Mouse (Mus musculus) embryonic fibroblast, embryonic 13.5 days (primary cell): ENCODE measurements around the gene Lrguk. TPM values are rescaled to one million over a fixed set of nuclear protein-coding genes. Genes with fewer than 3 reads are reported as not detected.

ENCODE experiments used
- H3K27ac ChIP-seq: 2 replicates; pipeline ENCODE4 v1.5.1; 2012; ENCODE audit warnings: low read length, control low read depth, inconsistent platforms; ENCODE audit not compliant: insufficient read depth
- H3K4me1 ChIP-seq: 2 replicates; pipeline ENCODE4 v1.6.1; 2011; ENCODE audit warnings: low read length; ENCODE audit not compliant: control insufficient read depth, insufficient read depth
- H3K4me3 ChIP-seq: 2 replicates; pipeline ENCODE4 v1.5.1; 2011; ENCODE audit warnings: mild to moderate bottlenecking, control low read depth, low read length; ENCODE audit not compliant: insufficient read depth
- CTCF ChIP-seq: IDR thresholded peaks from 2 replicates; pipeline ENCODE4 v1.5.1; 2011; ENCODE audit warnings: mild to moderate bottlenecking, control low read depth, low read length, moderate library complexity, borderline replicate concordance; ENCODE audit not compliant: insufficient read depth
- POLR2A ChIP-seq: IDR thresholded peaks from 2 replicates; pipeline ENCODE4 v1.6.1; 2011; ENCODE audit warnings: low read depth, mild to moderate bottlenecking, control low read depth, low read length, moderate library complexity
- polyA plus RNA-seq: library from polyadenylated mRNA; stranded (reverse); fragments of >200 nt; gene quantifications from 2 replicates; pipeline ENCODE4 v1.2.4, GENCODE M21; 2011; ENCODE audit warnings: low read depth; ENCODE audit not compliant: missing spikeins, insufficient read length

The Lrguk gene
- polyA plus RNA-seq, 1 experiment = 0.63 TPM

GRCm38 (mm10) chr6:34096905-34097304 is 67.7 kb downstream of the Lrguk start:
- no peaks in the 10 kb centered on the region for H3K4me1 ChIP-seq
- H3K4me3 ChIP-seq = no peak overlapping the region
- no peak for TF ChIP-seq CTCF
- no peak for TF ChIP-seq POLR2A
- no peak overlapping the region for H3K27ac ChIP-seq

- Histone ChIP-seq H3K4me1 (no peaks in the 10 kb centered on the region), H3K4me3 (no peak overlapping the region), H3K27ac (no peak overlapping the region)
- TF ChIP-seq CTCF (no peak), POLR2A (no peak)
These were observed 70.5 kb downstream of the Lrguk start for GRCm38 (mm10) chr6:34099725-34100124.

GRCm38 (mm10) chr6:34101531-34102396 is 72.5 kb downstream of the Lrguk start:
- TF ChIP-seq CTCF = no peak
- no peak for TF ChIP-seq POLR2A

GRCm38 (mm10) chr6:34103251-34103920 is 74.1 kb downstream of the Lrguk start:
- Histone ChIP-seq H3K27ac (no peak overlapping the region), H3K4me1 (no peaks in the 10 kb centered on the region), H3K4me3 (no peak overlapping the region)
- no peak for TF ChIP-seq POLR2A
- no peak for TF ChIP-seq CTCF

More at GRCm38 (mm10) chr6:34101531-34102396, 72.5 kb downstream of the Lrguk start:
- Histone ChIP-seq H3K27ac (no peak overlapping the region), H3K4me1 (no peaks in the 10 kb centered on the region), H3K4me3 (no peak overlapping the region)

GRCm38 (mm10) chr6:34110571-34110970 is 81.3 kb downstream of the Lrguk start:
- no peak overlapping the region for H3K27ac ChIP-seq
- no peaks in the 10 kb centered on the region for H3K4me1 ChIP-seq
- H3K4me3 ChIP-seq = no peak overlapping the region
- TF ChIP-seq POLR2A (no peak), CTCF (no peak)

- TF ChIP-seq POLR2A (no peak), CTCF (no peak)
- no peaks in the 10 kb centered on the region for H3K4me1 ChIP-seq
- no peak overlapping the region for H3K27ac ChIP-seq
- no peak overlapping the region for H3K4me3 ChIP-seq
These were observed 82.2 kb downstream of the Lrguk start for GRCm38 (mm10) chr6:34111406-34111805.

GRCm38 (mm10) chr6:34116838-34117478 is 87.7 kb downstream of the Lrguk start:
- no peak overlapping the region for H3K27ac ChIP-seq
- H3K4me1 ChIP-seq = no peaks in the 10 kb centered on the region
- H3K4me3 ChIP-seq = no peak overlapping the region
- TF ChIP-seq CTCF (no peak), POLR2A (no peak)

GRCm38 (mm10) chr6:34124401-34124800 is 95.2 kb downstream of the Lrguk start:
- Histone ChIP-seq H3K4me3 (no peak overlapping the region), H3K27ac (no peak overlapping the region), H3K4me1 (no peaks in the 10 kb centered on the region)
- TF ChIP-seq CTCF (no peak), POLR2A (no peak)

- TF ChIP-seq CTCF (no peak), POLR2A (no peak)
- H3K4me3 ChIP-seq = no peak overlapping the region
- H3K4me1 ChIP-seq = no peaks in the 10 kb centered on the region
- no peak overlapping the region for H3K27ac ChIP-seq
These were observed 100.0 kb downstream of the Lrguk start for GRCm38 (mm10) chr6:34129261-34129660.
